Mouse (Mus musculus) kidney, postnatal 4 days (tissue): ENCODE measurements around the gene Ccdc163.

Source experiments
- DNase-seq, 2 experiments: peaks; one replicate each; pipeline ENCODE4 v3.0.0; 2021; ENCODE audit warnings: mixed read lengths in 2 of 2

Ccdc163 gene

GRCm38 (mm10) chr4:116781366-116781765, 73.1 kb downstream of the Ccdc163 start:
- DNase-seq = no peak

- DNase-seq = no peak
Observed at GRCm38 (mm10) chr4:116782171-116782570, 73.9 kb downstream of the Ccdc163 start.

- no peak for DNase-seq
Observed at GRCm38 (mm10) chr4:116786587-116786986, 78.3 kb downstream of the Ccdc163 start.

GRCm38 (mm10) chr4:116787985-116788760, 79.9 kb downstream of the Ccdc163 start:
- DNase-seq = no peak

GRCm38 (mm10) chr4:116788956-116789355, 80.6 kb downstream of the Ccdc163 start:
- DNase-seq = peak; percentile 81 to 87

GRCm38 (mm10) chr4:116792453-116792852, 84.1 kb downstream of the Ccdc163 start:
- DNase-seq = no peak

GRCm38 (mm10) chr4:116794273-116794672, 86.0 kb downstream of the Ccdc163 start:
- DNase-seq = no peak

GRCm38 (mm10) chr4:116796442-116797110, 88.3 kb downstream of the Ccdc163 start:
- DNase-seq = no peak

GRCm38 (mm10) chr4:116799901-116800300, 91.6 kb downstream of the Ccdc163 start:
- DNase-seq = peak; percentile 33 to 38
